Mouse (Mus musculus): ENCODE results near the gene Plekhg2.
"Not testable (repeated sequence)": the region's sequence is repeated elsewhere in the genome, so short reads cannot be mapped to it uniquely, and the experiment has no call there.

Plekhg2 gene

DNA sequence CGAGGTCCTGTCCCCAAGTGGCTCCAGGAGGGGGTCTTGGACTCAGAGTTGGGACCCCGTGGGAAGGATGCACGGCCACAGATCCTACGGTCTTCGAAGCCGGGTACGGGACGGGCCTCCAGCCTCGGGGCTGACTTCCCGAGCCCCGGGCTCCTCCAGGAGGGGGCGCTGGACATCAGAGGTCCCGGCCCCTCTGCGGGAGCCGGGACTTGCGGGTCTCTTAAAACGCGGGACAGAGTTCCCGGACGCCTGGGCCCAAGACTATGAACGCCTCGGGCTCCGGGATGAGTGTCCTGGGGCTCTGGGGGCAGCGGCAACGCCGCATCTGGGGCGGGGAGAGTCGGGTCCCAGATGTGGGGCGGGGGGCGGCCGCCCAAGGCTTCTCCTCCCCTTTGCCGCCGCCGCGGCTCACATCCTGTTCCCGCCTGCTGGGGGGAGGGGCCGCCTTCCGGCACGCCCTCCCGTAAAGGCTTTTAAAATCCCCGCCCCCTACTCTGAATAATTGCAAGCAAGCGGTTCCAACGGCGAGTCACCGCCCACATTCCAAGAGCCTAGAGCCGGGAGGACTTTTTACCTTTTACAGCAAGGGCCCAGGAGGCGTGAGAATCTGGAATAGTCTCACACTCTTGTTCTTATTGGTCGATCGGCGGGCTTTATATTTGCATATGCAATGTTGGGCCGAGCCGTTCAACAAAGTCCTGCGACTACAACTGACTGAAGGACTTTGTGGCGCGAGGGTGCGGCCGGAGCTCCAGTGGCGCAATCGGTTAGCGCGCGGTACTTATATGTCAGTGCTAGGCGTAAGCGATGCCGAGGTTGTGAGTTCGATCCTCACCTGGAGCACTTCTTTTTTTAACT is at the start of gene Plekhg2:
Gene Plekhg2 (minus strand): TSS at position 349 of the 858 bp plus-strand sequence.
- DNase-seq = peak; percentile 99

DNA sequence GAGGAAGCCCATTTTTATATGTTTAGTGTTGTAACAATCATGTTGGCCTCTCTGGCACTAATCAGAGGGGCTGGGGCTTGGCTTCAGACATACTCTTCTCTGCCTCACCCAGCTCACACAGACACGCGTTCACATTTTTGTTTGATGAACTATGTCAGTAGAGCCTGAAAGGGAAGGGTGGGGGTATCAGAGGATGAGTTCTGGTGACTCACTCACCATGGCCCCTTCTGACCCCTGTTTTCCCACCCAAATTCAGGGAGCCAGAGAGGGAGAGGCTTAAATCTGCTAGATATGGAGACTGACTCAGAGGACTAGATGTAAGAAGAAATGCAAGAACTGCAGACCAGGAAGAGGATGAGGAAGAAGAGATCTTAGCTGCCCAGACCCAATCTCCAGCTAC is 47.0 kb upstream of the Plekhg2 start:
- DNase-seq = no peak

DNA sequence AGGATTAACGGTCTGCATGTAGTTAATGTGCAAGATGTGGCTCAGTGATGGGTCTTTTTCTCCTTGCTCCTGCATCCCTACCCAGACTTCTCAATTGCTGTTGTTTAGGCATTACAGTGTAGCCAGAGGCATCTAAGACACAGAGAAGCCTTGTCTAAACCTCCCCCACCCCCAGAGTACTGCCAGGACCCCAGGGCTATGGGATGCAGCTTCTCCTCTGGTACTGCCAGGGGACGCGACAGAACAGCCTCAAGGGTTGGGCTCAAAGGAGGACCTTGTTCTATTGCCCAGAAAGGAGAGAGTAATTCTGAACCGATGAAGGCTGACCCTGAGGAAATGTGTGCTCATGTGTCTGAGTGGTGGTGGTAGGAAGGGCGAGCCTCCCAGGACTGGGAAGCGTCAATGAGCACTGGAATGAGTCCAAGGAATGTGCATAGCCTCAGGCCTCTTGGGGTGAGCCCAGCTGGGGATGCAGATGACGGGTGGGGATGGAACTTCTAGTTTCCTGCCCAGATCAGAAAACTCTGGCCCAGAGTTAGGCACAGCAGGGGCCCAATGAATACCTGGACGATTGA is 45.8 kb upstream of the Plekhg2 start:
- DNase-seq = peak; percentile 57 to 75

DNA sequence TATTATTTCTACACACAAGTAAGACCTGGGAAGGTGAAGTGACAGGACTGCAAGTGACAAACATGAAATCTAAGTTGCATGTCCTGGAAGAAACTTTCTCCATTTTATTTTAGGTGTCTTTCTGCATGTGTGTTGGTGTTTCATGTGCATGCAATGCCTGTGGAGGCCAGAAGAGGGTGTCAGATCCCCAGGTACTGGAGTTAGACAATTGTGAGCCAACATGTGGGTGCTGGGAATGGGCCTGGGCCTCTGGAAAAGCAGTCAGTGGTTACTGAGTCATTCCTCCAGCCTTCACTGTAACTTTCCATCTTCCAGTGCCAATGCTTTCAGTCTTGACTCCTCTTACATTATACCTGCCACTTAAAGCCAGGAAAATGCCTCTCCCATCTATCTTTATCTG is 45.0 kb upstream of the Plekhg2 start:
- no peak for DNase-seq

DNA sequence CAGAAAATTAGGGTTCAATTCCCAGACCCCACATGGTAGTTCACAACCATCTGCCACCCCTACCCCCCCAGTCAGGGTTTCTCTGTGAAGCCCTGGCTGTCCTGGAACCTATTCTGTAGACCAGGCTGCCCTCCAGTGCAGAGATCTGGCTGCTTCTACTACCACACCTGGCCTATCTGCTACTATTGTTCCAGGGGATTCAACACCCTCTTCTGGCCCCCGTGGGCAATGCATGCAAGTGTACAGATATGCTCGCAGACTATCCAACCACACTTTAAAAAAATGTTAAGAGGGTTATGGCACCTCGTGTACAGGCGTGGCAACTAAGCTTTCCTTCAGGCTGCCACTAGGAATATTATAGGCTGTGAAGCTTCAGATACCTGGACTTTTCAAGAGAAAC is 40.4 kb upstream of the Plekhg2 start:
- no peak for DNase-seq

DNA sequence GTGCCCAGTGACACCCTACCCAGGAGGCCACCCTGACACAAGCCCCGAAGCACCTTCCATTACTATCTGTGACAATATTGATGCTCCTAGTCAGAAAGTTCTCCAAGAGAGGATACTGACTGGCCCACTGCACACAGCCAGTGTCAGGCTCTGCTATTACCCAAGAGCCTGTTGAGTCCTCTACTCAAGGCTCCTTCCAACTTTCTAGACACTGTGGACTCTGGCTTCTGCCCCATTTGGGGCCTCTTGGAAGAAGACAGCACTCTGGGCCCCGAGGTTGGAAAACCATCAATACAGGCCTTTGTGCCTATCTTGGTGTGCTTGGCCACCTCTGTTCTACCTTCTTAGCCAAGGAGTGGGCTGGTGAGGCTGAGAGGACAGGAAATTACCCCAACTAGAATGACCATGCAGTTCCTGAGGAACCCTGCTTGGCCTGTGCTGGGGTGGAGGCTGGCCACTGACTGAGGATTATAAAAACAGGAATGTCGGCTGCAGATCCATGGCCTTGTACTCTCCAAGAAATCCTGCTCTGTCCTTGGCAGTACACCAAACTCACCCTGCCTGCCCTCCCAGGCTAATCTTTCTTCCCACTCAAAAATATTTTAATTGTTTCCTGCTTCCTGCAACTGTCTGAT is 38.6 kb upstream of the Plekhg2 start:
- peak; percentile 60 to 72 for DNase-seq

DNA sequence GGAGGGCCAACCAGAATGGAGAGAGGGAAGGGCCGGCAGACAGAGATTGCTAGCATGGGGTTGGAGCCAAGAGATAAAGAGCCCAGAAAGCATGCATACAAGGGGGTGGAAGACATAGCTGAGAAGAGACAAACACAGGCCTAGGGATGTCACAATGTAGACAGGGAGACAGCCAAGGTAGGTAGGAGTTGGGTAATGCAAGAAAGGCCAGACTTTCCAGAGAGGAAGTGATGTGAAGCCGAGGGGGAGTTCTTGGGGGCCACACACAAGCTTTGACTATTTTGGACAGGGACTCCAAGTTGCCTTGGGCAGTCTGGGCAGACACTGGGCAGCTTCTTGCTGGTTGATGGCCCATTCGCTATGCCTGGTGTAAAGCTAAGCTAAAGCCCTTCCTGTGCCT is 29.5 kb upstream of the Plekhg2 start:
- no peak for DNase-seq

DNA sequence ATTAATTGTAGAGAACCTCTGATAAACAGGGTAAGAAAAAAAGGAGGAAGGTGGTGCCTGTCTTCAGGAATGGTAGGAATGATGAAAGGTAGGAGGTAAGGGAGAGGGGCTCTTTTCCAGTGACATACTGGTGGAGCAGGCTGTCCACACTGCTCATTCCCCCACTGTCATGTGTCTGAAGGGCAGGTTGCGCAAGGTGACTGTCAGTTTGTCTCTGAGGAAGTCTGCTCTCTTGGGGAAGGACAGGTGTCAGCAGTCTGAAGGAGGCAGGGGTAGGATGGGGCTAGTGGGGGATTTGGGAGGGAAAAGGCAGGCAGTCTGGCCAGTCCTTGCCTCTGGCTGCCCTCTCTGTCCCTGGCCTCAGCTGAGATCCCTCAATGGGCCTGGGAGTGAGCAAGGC is 28.6 kb upstream of the Plekhg2 start:
- no peak for DNase-seq

DNA sequence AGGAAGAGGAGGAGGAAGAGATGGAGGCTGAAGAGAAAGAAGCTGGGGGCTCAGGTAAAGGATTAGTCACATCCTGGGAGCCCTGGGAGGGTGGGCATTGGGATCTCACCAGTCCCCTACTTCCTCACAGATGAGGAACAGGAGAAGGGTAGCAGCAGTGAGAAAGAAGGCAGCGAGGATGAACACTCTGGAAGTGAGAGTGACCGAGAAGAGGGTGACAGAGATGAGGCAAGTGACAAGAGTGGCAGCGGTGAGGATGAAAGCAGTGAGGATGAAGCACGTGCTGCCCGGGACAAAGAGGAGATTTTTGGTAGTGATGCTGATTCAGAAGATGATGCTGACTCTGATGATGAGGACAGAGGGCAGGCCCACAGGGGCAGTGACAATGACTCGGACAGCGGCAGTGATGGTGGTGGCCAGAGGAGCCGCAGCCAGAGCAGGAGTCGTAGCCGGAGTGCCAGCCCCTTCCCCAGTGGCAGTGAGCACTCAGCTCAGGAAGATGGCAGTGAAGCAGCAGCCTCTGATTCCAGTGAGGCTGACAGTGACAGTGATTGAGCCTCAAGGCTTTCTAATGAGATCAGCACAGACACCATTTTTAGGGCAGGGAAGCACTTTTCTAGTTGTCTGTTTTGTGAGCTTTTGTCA is 26.4 kb upstream of the Plekhg2 start:
- DNase-seq = no peak

DNA sequence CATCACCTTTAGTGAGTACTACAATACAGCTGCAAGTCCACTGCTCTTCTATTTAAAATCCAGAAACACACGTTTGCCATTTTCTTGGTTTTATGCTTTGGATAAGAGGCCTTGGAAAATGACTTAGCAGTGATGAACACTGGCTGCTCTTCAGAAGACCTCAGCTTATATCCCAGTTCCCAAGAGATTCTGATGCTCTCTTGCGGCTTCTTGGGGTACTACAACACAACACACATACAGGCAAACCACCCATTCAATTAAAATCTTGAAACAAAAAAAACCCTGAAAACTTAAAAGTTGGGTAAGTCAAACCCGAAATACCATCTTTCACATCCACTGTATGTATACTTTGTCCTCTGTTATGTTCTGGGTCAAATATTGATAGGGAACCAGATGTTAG is 25.6 kb upstream of the Plekhg2 start:
- DNase-seq = no peak

DNA sequence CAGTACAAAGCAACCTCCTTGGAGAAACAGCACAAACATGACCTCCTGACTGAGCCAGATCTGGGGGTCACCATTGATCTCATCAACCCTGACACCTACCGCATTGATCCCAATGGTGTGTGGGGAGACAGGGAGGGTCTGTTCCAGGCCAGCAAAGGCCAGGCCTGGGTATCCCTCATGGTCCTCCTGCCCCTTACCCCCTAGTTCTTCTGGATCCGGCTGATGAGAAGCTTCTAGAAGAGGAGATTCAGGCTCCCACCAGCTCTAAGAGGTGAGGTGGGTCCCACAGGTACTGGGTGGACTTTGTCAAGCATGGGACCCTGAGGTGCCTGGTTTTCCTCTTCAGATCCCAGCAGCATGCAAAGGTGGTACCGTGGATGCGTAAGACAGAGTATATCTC is 23.0 kb upstream of the Plekhg2 start:
- no peak for DNase-seq

DNA sequence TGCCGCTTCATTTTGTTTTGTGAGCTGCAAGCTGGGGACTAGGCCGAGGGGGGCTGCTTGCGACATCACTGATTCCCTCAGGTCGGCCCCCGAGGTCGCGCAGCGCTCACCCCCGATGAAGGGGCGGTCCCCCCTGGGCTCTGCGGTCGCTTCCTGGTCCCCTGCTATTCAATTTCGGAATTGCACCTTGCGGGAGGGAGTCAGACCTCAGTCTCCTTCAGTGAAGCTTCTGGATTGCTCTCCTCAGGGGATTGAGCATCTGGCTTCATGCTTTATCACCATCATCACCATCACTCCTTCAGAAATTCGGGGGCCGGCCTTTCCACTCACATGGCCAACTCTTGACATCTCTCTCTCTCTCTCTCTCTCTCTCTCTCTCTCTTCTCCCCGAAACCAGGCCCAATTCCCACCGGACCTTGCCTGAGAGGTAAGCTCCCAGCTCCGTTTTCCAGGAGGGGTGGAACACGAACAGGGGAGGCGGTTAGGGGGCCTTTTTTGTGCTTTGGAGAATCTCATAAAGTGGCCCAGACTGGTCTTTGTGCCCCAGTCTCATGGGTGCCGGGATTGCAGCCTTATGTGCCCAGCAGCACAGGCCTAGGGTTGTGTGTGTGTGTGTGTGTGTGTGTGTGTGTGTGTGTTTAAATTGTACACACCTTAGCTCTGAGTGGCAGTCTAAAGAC is 21.0 kb upstream of the Plekhg2 start:
- no peak for DNase-seq

DNA sequence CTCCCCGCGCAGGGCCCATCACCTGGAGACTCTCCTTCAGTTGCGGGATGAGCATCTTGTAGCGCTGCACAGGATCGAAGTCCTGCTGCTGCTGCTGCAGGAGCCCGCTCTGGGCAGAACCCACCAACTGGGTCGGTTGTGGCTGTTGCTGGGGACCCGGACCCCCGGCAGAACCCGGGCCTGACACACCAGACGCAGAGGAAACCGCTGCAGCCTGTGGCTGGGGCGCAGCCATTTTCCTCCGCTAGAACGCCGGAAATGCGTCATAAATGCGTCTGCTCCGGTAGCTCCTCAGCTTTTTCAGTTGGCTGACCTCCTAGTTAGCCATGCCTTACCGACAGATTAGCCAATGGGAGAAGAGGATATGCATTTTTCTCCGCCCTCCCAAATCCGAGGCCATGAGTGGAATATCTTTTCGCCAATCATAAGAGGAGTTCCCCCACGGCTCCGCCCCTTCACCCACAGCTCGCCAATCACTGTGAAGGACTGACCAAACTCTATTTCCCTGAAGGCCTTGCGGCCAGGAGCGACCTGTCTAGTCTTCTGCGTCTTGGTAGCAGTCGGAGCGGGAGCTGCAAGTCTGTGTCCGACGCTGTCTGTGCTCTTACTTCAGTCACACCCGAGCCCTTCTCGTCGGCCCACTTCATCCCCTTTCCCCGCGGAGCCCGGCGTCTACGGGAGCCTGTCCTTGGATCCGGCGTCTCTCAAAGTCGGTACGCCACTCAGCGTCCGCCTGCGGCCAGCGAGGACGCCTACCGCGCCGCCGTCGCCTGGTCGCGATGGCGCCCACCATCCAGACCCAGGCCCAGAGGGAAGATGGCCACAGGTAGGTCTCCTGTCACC is 20.3 kb upstream of the Plekhg2 start, which contains the start of the genes Med29 and Paf1:
Gene Med29 (minus strand): TSS at position 280 of the 843 bp plus-strand sequence.
Gene Paf1 (plus strand): TSS at position 523 of the 843 bp plus-strand sequence.
- peak; percentile 99 for DNase-seq

DNA sequence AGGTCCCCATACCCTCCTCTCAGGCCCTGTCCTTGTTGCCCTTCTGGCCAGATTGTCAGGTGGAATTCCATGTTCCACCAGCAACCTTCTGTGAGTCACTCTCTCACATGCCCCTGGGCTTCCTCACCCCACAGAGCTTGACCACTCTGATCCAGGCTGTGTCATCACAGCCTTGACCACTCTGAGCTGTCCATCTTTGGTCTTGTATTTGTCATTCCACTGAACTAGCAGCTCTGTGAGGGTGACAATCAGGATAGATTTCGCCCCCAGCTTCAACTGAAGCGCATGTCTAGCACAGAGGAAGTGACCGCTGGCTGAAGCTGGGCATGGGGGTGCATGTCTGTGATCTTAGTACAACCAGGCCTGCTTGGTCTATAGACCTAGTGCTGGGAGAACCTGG is 17.9 kb upstream of the Plekhg2 start:
- DNase-seq = no peak

DNA sequence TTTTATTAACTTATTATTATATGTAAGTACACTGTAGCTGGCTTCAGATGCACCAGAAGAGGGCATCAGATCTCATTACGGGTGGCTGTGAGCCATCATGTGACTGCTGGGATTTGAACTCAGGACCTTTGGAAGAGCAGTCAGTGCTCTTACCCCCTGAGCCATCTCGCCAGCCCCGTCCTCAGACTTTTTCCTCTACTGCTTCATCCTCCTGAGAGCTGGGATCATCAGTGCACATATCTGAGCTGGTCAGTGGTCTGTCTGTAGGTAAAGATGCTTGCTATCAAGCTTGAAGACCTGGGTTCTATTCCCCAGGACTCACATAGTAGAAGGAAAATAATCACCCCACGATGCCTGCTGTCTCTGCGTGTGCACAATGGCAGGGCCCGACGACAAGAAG is 15.0 kb upstream of the Plekhg2 start:
- DNase-seq = not testable (repeated sequence)

DNA sequence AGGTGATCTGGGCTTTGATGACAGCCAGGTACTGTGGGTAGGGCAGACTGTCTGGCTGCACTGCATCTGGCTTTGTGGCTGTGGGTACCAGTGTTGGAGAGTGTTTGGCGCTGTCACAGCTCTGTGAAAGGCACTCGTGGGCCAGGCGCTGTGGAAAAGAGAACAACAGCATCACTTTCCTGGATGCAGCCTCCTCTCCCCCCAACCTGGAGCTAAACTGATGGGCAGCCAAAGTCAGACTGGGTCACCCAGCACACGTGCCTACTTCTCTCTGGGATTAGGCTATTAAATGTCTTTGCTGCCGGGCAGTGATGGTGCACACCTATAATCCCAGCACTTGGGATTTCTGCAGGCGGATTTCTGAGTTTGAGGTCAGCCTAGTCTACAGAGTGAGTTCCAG is 14.5 kb upstream of the Plekhg2 start:
- DNase-seq = not testable (repeated sequence)

DNA sequence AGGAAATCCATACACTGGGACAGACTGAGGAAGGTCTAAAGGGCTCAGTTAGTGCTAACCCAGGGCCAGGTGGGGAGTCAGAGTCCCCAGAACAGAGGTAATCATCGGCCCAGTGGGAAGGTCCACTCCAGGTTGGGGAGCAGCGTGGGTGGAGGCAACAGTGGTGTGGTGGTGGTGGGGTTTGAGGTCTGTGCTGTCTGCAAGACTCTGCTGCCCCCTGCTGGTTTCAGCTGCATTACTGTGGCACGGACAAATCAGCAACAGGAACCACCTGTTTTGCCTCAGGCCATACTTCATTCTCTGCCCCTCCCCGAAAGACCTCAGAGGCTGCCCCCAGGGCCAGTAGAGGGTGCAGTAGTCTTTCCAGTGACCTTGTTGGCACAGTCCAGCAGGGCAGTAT is 14.1 kb upstream of the Plekhg2 start:
- peak; percentile 85 to 89 for DNase-seq

DNA sequence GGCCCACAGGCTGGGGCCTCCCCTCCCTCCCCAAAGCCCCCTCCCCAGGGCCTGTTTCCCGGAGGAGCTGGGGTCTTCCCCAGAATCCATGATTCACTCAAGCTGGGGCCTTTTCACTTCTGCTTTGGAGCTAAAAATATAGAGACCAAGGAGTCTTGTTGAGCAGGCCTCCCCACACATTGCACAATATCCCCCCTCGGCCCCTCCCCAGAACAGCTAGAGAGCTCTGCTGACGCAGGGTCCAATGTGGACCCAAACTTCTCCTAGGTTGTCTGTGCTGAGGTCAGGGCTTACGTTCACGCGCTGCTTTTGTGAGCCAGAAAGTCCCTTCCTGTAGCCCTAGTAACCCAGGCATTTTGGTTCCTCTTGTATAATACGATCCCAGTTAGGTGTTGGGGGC is 13.6 kb upstream of the Plekhg2 start:
- DNase-seq = peak; percentile 80 to 82

DNA sequence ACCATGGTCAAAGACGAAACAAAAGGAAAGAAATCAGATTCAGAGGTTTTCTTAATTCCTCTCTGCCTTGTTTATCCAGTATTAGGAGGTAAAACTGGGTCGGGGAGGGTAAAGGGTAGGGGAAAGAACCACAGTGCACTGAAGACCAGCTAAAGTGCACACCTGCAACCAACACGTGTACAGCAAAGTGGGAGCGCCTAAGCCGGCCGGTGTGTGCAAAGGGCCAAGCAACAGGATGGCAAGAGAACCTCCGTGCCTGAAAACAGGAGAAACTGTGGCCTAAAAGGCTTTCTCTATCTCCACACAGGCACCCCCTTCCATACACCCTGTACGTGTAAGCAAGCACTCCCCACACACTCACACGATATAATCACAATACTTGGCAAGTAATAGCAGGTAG is 12.8 kb upstream of the Plekhg2 start:
- no peak for DNase-seq

DNA sequence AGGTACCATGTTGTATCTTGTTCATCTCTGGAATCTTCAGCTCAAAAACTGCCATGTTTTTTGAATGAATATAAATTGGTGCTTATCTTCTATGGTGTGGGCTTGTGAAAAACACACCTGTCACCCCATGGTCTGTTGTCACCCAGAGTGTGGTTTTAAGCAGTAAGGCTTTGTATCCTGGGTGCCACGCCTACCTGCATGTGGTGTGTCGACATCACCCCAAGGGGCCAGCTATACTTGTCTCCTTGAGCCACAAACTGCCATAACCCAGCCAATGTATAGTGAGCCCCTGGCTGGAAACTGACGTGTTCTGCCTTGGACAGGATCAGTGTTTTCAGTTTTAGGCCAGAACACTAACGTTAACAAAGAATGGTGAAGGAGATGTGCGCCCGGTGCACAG is 11.8 kb upstream of the Plekhg2 start:
- no peak for DNase-seq

DNA sequence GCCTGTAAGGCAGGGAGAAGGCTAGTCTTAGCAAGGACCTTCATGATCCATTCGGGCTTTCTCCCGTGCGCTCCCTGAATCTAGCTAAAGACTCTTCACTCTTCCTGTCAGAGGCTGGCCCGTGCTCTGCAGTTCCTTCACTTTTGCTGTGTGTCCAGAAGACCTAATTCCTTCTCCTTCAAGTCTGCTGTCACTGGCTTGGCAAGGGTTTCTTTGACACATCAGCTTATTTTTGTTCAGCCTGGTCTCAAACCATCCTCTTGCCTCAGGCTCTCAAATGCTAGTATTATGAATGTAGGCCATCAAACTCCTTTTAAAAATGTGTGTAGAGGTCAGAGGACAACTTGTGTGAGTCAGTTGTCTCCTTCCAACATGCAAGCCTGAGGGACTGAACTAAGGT is 11.2 kb upstream of the Plekhg2 start:
- no peak for DNase-seq

DNA sequence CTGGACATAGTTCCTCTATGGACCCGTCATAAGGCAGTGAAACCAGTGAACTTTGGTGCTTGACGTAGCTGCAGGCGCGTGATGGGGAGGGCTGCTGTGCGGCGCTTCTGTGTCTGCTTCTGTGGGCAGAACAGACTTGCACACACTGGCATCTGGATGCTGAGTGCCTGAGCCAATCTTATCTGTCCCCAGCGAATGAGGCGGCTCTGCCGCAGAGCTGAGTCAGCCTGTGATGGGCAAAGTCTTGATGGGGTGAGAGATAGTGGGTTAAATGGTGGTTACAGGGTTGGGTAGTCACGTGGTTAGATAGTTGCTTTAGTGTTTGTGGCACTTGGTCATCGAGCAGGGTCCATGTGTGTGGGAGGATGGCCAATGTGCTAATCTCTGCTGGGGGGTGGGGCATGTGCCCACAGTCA is 10.6 kb upstream of the Plekhg2 start:
- peak; percentile 67 to 73 for DNase-seq

Data from lung, adult 18-20 months (tissue).